Mouse (Mus musculus): ENCODE data around the gene 4930469K13Rik. TPM values are rescaled to one million over a fixed set of nuclear protein-coding genes. Genes with fewer than 3 reads are reported as not detected.

The 4930469K13Rik gene
- polyA plus RNA-seq, 1 experiment from 2014 or later = 0.91 TPM

- H3K27ac ChIP-seq (ENCODE audit: low read length) = no peak overlapping the region
- H3K27me3 ChIP-seq (ENCODE audit: control insufficient read depth, insufficient read depth, low read length) = no peaks in the 10 kb centered on the region
- 76% methylated on average over 7 of the region's 7 CpGs for WGBS
- H3K9me3 ChIP-seq (ENCODE audit: control insufficient read depth, low read depth, low read length) = no peaks in the 10 kb centered on the region
- no peaks in the 10 kb centered on the region for H3K36me3 ChIP-seq (ENCODE audit: control insufficient read depth, insufficient read depth, low read length)
- H3K4me2 ChIP-seq (replicated peaks; ENCODE audit: low read depth, low read length) = no peak overlapping the region
- H3K4me3 ChIP-seq (ENCODE audit: low read depth, low read length) = no peak overlapping the region
- H3K9ac ChIP-seq (replicated peaks; ENCODE audit: low read depth, low read length) = no peak overlapping the region
- no peaks in the 10 kb centered on the region for H3K4me1 ChIP-seq (ENCODE audit: control insufficient read depth, insufficient read depth, low read length)
- no peak for ATAC-seq (ENCODE audit: insufficient number of reproducible peaks, insufficient read depth, low FRiP score, low read depth)
Measured at GRCm38 (mm10) chr11:34054031-34054727, 44.2 kb downstream of the 4930469K13Rik start.

GRCm38 (mm10) chr11:34053031-34053818, 45.1 kb downstream of the 4930469K13Rik start:
- WGBS = 81% methylated on average over 6 of the region's 6 CpGs
- no peaks in the 10 kb centered on the region for H3K4me1 ChIP-seq (ENCODE audit: control insufficient read depth, insufficient read depth, low read length)
- no peak overlapping the region for H3K27ac ChIP-seq (ENCODE audit: low read length)
- H3K9me3 ChIP-seq (ENCODE audit: control insufficient read depth, low read depth, low read length) = no peaks in the 10 kb centered on the region
- no peaks in the 10 kb centered on the region for H3K36me3 ChIP-seq (ENCODE audit: control insufficient read depth, insufficient read depth, low read length)
- H3K27me3 ChIP-seq (ENCODE audit: control insufficient read depth, insufficient read depth, low read length) = no peaks in the 10 kb centered on the region
- H3K4me2 ChIP-seq (replicated peaks; ENCODE audit: low read depth, low read length) = no peak overlapping the region
- ATAC-seq (ENCODE audit: insufficient number of reproducible peaks, insufficient read depth, low FRiP score, low read depth) = no peak
- no peak overlapping the region for H3K4me3 ChIP-seq (ENCODE audit: low read depth, low read length)
- H3K9ac ChIP-seq (replicated peaks; ENCODE audit: low read depth, low read length) = no peak overlapping the region

GRCm38 (mm10) chr11:34050643-34051042, 47.7 kb downstream of the 4930469K13Rik start:
- Histone ChIP-seq H3K27ac (ENCODE audit: low read length) (no peak overlapping the region), H3K36me3 (ENCODE audit: control insufficient read depth, insufficient read depth, low read length) (no peaks in the 10 kb centered on the region), H3K4me3 (ENCODE audit: low read depth, low read length) (no peak overlapping the region), H3K9ac (replicated peaks; ENCODE audit: low read depth, low read length) (no peak overlapping the region), H3K4me1 (ENCODE audit: control insufficient read depth, insufficient read depth, low read length) (no peaks in the 10 kb centered on the region), H3K4me2 (replicated peaks; ENCODE audit: low read depth, low read length) (no peak overlapping the region), H3K9me3 (ENCODE audit: control insufficient read depth, low read depth, low read length) (no peaks in the 10 kb centered on the region), H3K27me3 (ENCODE audit: control insufficient read depth, insufficient read depth, low read length) (no peaks in the 10 kb centered on the region)
- WGBS = 72% methylated on average over 2 of the region's 2 CpGs
- no peak for ATAC-seq (ENCODE audit: insufficient number of reproducible peaks, insufficient read depth, low FRiP score, low read depth)

GRCm38 (mm10) chr11:34050063-34050462, 48.3 kb downstream of the 4930469K13Rik start:
- H3K4me2 ChIP-seq (replicated peaks; ENCODE audit: low read depth, low read length) = no peak overlapping the region
- H3K4me3 ChIP-seq (ENCODE audit: low read depth, low read length) = no peak overlapping the region
- H3K4me1 ChIP-seq (ENCODE audit: control insufficient read depth, insufficient read depth, low read length) = no peaks in the 10 kb centered on the region
- WGBS = 79% methylated on average over 1 of the region's 1 CpGs
- H3K9me3 ChIP-seq (ENCODE audit: control insufficient read depth, low read depth, low read length) = no peaks in the 10 kb centered on the region
- H3K27ac ChIP-seq (ENCODE audit: low read length) = no peak overlapping the region
- no peaks in the 10 kb centered on the region for H3K36me3 ChIP-seq (ENCODE audit: control insufficient read depth, insufficient read depth, low read length)
- no peak overlapping the region for H3K9ac ChIP-seq (replicated peaks; ENCODE audit: low read depth, low read length)
- no peak for ATAC-seq (ENCODE audit: insufficient number of reproducible peaks, insufficient read depth, low FRiP score, low read depth)
- H3K27me3 ChIP-seq (ENCODE audit: control insufficient read depth, insufficient read depth, low read length) = no peaks in the 10 kb centered on the region

- no peak overlapping the region for H3K9ac ChIP-seq (replicated peaks; ENCODE audit: low read depth, low read length)
- no peak overlapping the region for H3K4me3 ChIP-seq (ENCODE audit: low read depth, low read length)
- no peaks in the 10 kb centered on the region for H3K36me3 ChIP-seq (ENCODE audit: control insufficient read depth, insufficient read depth, low read length)
- no peaks in the 10 kb centered on the region for H3K27me3 ChIP-seq (ENCODE audit: control insufficient read depth, insufficient read depth, low read length)
- H3K9me3 ChIP-seq (ENCODE audit: control insufficient read depth, low read depth, low read length) = no peaks in the 10 kb centered on the region
- WGBS = 93% methylated on average over 1 of the region's 1 CpGs
- ATAC-seq (ENCODE audit: insufficient number of reproducible peaks, insufficient read depth, low FRiP score, low read depth) = no peak
- H3K4me1 ChIP-seq (ENCODE audit: control insufficient read depth, insufficient read depth, low read length) = no peaks in the 10 kb centered on the region
- no peak overlapping the region for H3K27ac ChIP-seq (ENCODE audit: low read length)
- no peak overlapping the region for H3K4me2 ChIP-seq (replicated peaks; ENCODE audit: low read depth, low read length)
Measured at GRCm38 (mm10) chr11:34049125-34049379, 49.3 kb downstream of the 4930469K13Rik start.

GRCm38 (mm10) chr11:34048375-34049124, 49.8 kb downstream of the 4930469K13Rik start:
- Histone ChIP-seq H3K4me3 (ENCODE audit: low read depth, low read length) (no peak overlapping the region), H3K4me1 (ENCODE audit: control insufficient read depth, insufficient read depth, low read length) (no peaks in the 10 kb centered on the region), H3K9me3 (ENCODE audit: control insufficient read depth, low read depth, low read length) (no peaks in the 10 kb centered on the region), H3K4me2 (replicated peaks; ENCODE audit: low read depth, low read length) (no peak overlapping the region), H3K27ac (ENCODE audit: low read length) (no peak overlapping the region), H3K9ac (replicated peaks; ENCODE audit: low read depth, low read length) (no peak overlapping the region), H3K36me3 (ENCODE audit: control insufficient read depth, insufficient read depth, low read length) (no peaks in the 10 kb centered on the region), H3K27me3 (ENCODE audit: control insufficient read depth, insufficient read depth, low read length) (no peaks in the 10 kb centered on the region)
- WGBS = 90% methylated on average over 8 of the region's 8 CpGs
- no peak for ATAC-seq (ENCODE audit: insufficient number of reproducible peaks, insufficient read depth, low FRiP score, low read depth)

GRCm38 (mm10) chr11:34047542-34047937, 50.8 kb downstream of the 4930469K13Rik start:
- no peaks in the 10 kb centered on the region for H3K27me3 ChIP-seq (ENCODE audit: control insufficient read depth, insufficient read depth, low read length)
- H3K9me3 ChIP-seq (ENCODE audit: control insufficient read depth, low read depth, low read length) = no peaks in the 10 kb centered on the region
- H3K4me3 ChIP-seq (ENCODE audit: low read depth, low read length) = no peak overlapping the region
- H3K4me2 ChIP-seq (replicated peaks; ENCODE audit: low read depth, low read length) = no peak overlapping the region
- H3K27ac ChIP-seq (ENCODE audit: low read length) = no peak overlapping the region
- 84% methylated on average over 5 of the region's 5 CpGs for WGBS
- ATAC-seq (ENCODE audit: insufficient number of reproducible peaks, insufficient read depth, low FRiP score, low read depth) = no peak
- no peaks in the 10 kb centered on the region for H3K36me3 ChIP-seq (ENCODE audit: control insufficient read depth, insufficient read depth, low read length)
- H3K4me1 ChIP-seq (ENCODE audit: control insufficient read depth, insufficient read depth, low read length) = no peaks in the 10 kb centered on the region
- no peak overlapping the region for H3K9ac ChIP-seq (replicated peaks; ENCODE audit: low read depth, low read length)

- ATAC-seq (ENCODE audit: insufficient number of reproducible peaks, insufficient read depth, low FRiP score, low read depth) = no peak
- Histone ChIP-seq H3K27me3 (ENCODE audit: control insufficient read depth, insufficient read depth, low read length) (no peaks in the 10 kb centered on the region), H3K36me3 (ENCODE audit: control insufficient read depth, insufficient read depth, low read length) (no peaks in the 10 kb centered on the region), H3K4me1 (ENCODE audit: control insufficient read depth, insufficient read depth, low read length) (no peaks in the 10 kb centered on the region), H3K27ac (ENCODE audit: low read length) (no peak within 1 kb of the TSS), H3K4me3 (ENCODE audit: low read depth, low read length) (no peak within 1 kb of the TSS), H3K9me3 (ENCODE audit: control insufficient read depth, low read depth, low read length) (no peaks in the 10 kb centered on the region), H3K9ac (replicated peaks; ENCODE audit: low read depth, low read length) (no peak within 1 kb of the TSS), H3K4me2 (replicated peaks; ENCODE audit: low read depth, low read length) (no peak within 1 kb of the TSS)
- WGBS = 84% methylated on average over 6 of the region's 6 CpGs
Measured at GRCm38 (mm10) chr11:34046767-34047541, 51.4 kb downstream of the 4930469K13Rik start, which contains the start of gene Lcp2. Lcp2 (plus strand) TSS chr11:34046920.

Measured in stomach, embryonic 14.5 days (tissue).